Mouse (Mus musculus) left cerebral cortex, postnatal 25 days (tissue): ENCODE results near the gene Leng8. TPM values are rescaled to one million over a fixed set of nuclear protein-coding genes. Genes with fewer than 3 reads are reported as not detected.

Experiments used
- DNase-seq, 2 experiments: peaks; one replicate each; pipeline ENCODE4 v3.0.0; 2022; ENCODE audit warnings: low spot score in 2 of 2, mixed read lengths in 1 of 2
- intact Hi-C: fragments of 180-260 bp; cut with DNase I; formaldehyde crosslinking; loops from one replicate; pipeline ENCODE4 v1.15.1; 2025
- total RNA-seq, 2 experiments: library from RNA; stranded (reverse); gene quantifications; 2 replicates each; pipeline ENCODE4 v1.2.3; 2021

Leng8 gene
- total RNA-seq: 100 to 1,000 TPM; 120 to 142 TPM

GRCm38 (mm10) chr7:4136771-4137531 is at the start of gene Leng8:
Leng8 (plus strand) TSS chr7:4137039.
- DNase-seq: peak; percentile 100
- intact Hi-C loops: loop anchor here (10.0 kb wide), 1 partner anchor 928 kb away; the partner anchor contains the start of gene U2af2

- intact Hi-C loops: loop anchor here (1.0 to 2.0 kb wide), 3 partner anchors 25 to 33 kb away; partner anchors contain the start of gene Lair1
- DNase-seq: peak; percentile 59 to 91
Observed at GRCm38 (mm10) chr7:4087238-4087895, 49.5 kb upstream of the Leng8 start.

- intact Hi-C loops: loop anchor here (1.0 to 2.0 kb wide), 3 partner anchors 25 to 32 kb away; partner anchors contain the start of gene Lair1
- peak; percentile 53 to 90 for DNase-seq
Observed at GRCm38 (mm10) chr7:4087896-4088480, 48.9 kb upstream of the Leng8 start.

- intact Hi-C loops: no loop called here
- no peak for DNase-seq
Observed at GRCm38 (mm10) chr7:4088679-4089078, 48.2 kb upstream of the Leng8 start.

GRCm38 (mm10) chr7:4091170-4091569 is 45.7 kb upstream of the Leng8 start:
- intact Hi-C loops: no loop called here
- no peak for DNase-seq

GRCm38 (mm10) chr7:4098301-4098700 is 38.5 kb upstream of the Leng8 start:
- no peak for DNase-seq
- intact Hi-C loops: no loop called here

- DNase-seq: no peak
- intact Hi-C loops: no loop called here
Observed at GRCm38 (mm10) chr7:4098832-4099231, 38.0 kb upstream of the Leng8 start.

- intact Hi-C loops: loop anchor here (5.0 kb wide), 1 partner anchor 326 kb away; no protein-coding TSS in a partner anchor
- DNase-seq: peak in 1 of 2 experiments; percentile 43
Observed at GRCm38 (mm10) chr7:4101144-4101543, 35.7 kb upstream of the Leng8 start.

- intact Hi-C loops: loop anchor here (5.0 kb wide), 1 partner anchor 324 kb away; no protein-coding TSS in a partner anchor
- peak in 1 of 2 experiments; percentile 44 for DNase-seq
Observed at GRCm38 (mm10) chr7:4103411-4103810, 33.4 kb upstream of the Leng8 start.

GRCm38 (mm10) chr7:4111766-4112165 is 25.1 kb upstream of the Leng8 start:
- no peak for DNase-seq
- intact Hi-C loops: no loop called here

GRCm38 (mm10) chr7:4117050-4117814 is 19.6 kb upstream of the Leng8 start:
- DNase-seq: peak in 1 of 2 experiments; percentile 89
- intact Hi-C loops: loop anchor here (2.0 kb wide), 1 partner anchor 30 kb away; no protein-coding TSS in a partner anchor

GRCm38 (mm10) chr7:4119344-4119902 is 17.4 kb upstream of the Leng8 start, which contains the start of gene Ttyh1:
Ttyh1 (plus strand) TSS chr7:4119408.
- intact Hi-C loops: no loop called here

GRCm38 (mm10) chr7:4119976-4120921 is 16.6 kb upstream of the Leng8 start:
- intact Hi-C loops: loop anchor here (1.0 kb wide), 2 partner anchors 29 to 33 kb away; no protein-coding TSS in a partner anchor
- peak; percentile 57 to 85 for DNase-seq

More at GRCm38 (mm10) chr7:4119344-4119902, 17.4 kb upstream of the Leng8 start, which contains the start of gene Ttyh1:
- DNase-seq: peak; percentile 80

- no peak for DNase-seq
- intact Hi-C loops: no loop called here
Observed at GRCm38 (mm10) chr7:4122076-4122768, 14.6 kb upstream of the Leng8 start.

- intact Hi-C loops: no loop called here
- peak in 1 of 2 experiments; percentile 63 for DNase-seq
Observed at GRCm38 (mm10) chr7:4122783-4123182, 14.1 kb upstream of the Leng8 start.

- intact Hi-C loops: no loop called here
- peak in 1 of 2 experiments; percentile 88 for DNase-seq
Observed at GRCm38 (mm10) chr7:4123732-4124131, 13.1 kb upstream of the Leng8 start.

GRCm38 (mm10) chr7:4124315-4124759 is 12.5 kb upstream of the Leng8 start:
- peak; percentile 87 to 96 for DNase-seq
- intact Hi-C loops: no loop called here
